Mouse (Mus musculus) C2C12 (cell line): ENCODE data around the gene Lhx8. TPM values are rescaled to one million over a fixed set of nuclear protein-coding genes. Genes with fewer than 3 reads are reported as not detected.

Experiments used
- H3K27me3 ChIP-seq: one replicate; pipeline ENCODE4 v1.6.1; 2011; ENCODE audit not compliant: control insufficient read depth, insufficient read depth, insufficient read length
- H3K36me3 ChIP-seq: one replicate; pipeline ENCODE4 v1.6.1; 2011; ENCODE audit not compliant: control insufficient read depth, insufficient read depth
- H3K4me3 ChIP-seq: one replicate; pipeline ENCODE4 v1.5.1; 2011; ENCODE audit warnings: mild to moderate bottlenecking, control low read depth; ENCODE audit not compliant: poor library complexity, insufficient read depth, severe bottlenecking
- H3K79me2 ChIP-seq: one replicate; pipeline ENCODE4 v1.6.1; 2011; ENCODE audit not compliant: control insufficient read depth, insufficient read depth
- H3K79me3 ChIP-seq: one replicate; pipeline ENCODE4 v1.6.1; 2011; ENCODE audit warnings: low read depth, control low read depth
- H3ac ChIP-seq: one replicate; pipeline ENCODE3; 2011; ENCODE audit warnings: low read depth; ENCODE audit not compliant: control insufficient read depth, insufficient read length
- CEBPB ChIP-seq: IDR thresholded peaks from one replicate; pipeline ENCODE4 v1.6.1; 2011; ENCODE audit warnings: low read depth, mild to moderate bottlenecking, control low read depth, moderate library complexity
- CTCF ChIP-seq: IDR thresholded peaks from one replicate; pipeline ENCODE4 v1.5.1; 2011; ENCODE audit not compliant: control insufficient read depth, insufficient read depth, insufficient read length
- FOSL1 ChIP-seq: IDR thresholded peaks from one replicate; pipeline ENCODE4 v1.8.0; 2011; ENCODE audit warnings: mild to moderate bottlenecking, low read length; ENCODE audit not compliant: poor library complexity, insufficient read depth, severe bottlenecking
- MAX ChIP-seq: IDR thresholded peaks from one replicate; pipeline ENCODE4 v1.6.1; 2011; ENCODE audit warnings: mild to moderate bottlenecking, control low read depth
- MYOD1 ChIP-seq: IDR thresholded peaks from one replicate; pipeline ENCODE4 v1.6.1; 2011; ENCODE audit warnings: low read depth; ENCODE audit not compliant: control insufficient read depth, insufficient read length
- MYOG ChIP-seq: IDR thresholded peaks from one replicate; pipeline ENCODE4 v1.6.1; 2011; ENCODE audit not compliant: control insufficient read depth, insufficient read length; ENCODE audit errors: extremely low read depth
- USF1 ChIP-seq: IDR thresholded peaks from one replicate; pipeline ENCODE4 v1.6.1; 2011; ENCODE audit warnings: low read depth, mild to moderate bottlenecking, control low read depth, moderate library complexity
- polyA plus RNA-seq: library from polyadenylated mRNA; unstranded; fragments of >200 nt; fragmentation: generic; extraction: Trizol; gene quantifications from one replicate; pipeline ENCODE4 v1.2.1, GENCODE M21; 2012; ENCODE audit warnings: missing spikeins

The Lhx8 gene
- polyA plus RNA-seq, 1 experiment = not detected

DNA sequence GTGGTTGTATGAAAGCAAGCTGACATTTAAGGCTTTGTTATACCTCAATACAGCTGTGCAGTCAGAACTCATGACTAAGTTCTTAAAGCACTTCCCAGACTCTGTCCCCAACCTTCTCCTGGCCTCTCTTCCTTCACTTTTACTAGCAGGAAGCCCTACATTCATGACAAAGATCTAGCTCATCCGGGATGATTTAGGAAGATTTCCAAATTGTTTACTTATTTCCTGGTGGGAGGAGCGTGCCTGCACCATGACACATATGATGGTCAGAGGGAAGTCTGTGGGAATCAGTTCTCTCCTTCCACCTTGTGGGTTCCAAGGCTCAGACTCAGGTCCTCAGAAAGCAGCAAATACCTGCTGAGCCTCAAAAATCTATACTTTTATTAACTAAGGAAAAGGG, 40.1 kb downstream of the Lhx8 start:
- TF ChIP-seq MAX (no peak), USF1 (no peak), FOSL1 (no peak)
- Histone ChIP-seq H3ac (no peak overlapping the region), H3K27me3 (no peaks in the 10 kb centered on the region), H3K79me3 (no peaks in the 10 kb centered on the region), H3K79me2 (no peaks in the 10 kb centered on the region), H3K4me3 (no peak overlapping the region), H3K36me3 (no peaks in the 10 kb centered on the region)

DNA sequence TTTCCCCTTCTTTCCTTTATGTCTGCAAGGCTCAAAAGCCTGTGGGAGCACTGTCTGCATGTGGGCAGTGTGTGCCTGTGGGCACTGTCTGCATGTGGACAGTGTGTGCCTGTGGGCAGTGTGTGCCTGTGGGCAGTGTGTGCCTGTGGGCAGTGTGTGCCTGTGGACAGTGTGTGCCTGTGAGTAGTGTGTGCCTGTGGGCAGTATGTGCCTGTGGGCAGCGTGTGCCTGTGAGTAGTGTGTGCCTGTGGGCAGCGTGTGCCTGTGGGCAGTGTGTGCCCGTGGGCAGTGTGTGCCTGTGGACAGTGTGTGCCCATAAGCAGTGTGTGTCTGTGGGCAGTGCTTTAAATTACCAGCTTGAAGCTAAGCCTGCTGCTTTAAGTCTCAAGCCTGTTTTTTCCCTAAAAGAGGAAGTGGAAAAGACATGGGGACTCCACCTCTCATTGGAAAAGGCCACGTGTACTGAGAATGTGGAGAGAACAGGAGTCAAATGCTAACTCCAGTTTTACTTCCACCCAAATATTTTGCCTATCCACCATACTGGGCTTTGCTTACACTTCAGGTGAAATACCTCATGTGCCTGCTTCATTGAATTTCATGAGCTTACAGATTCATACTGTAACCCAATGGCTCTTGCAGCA, 41.9 kb downstream of the Lhx8 start:
- Histone ChIP-seq H3K27me3 (no peaks in the 10 kb centered on the region), H3K79me3 (no peaks in the 10 kb centered on the region), H3K36me3 (no peaks in the 10 kb centered on the region), H3K79me2 (no peaks in the 10 kb centered on the region), H3ac (no peak overlapping the region), H3K4me3 (no peak overlapping the region)
- no peak for TF ChIP-seq MAX
- TF ChIP-seq MYOG = no peak
- no peak for TF ChIP-seq FOSL1
- TF ChIP-seq CEBPB = no peak
- no peak for TF ChIP-seq CTCF
- no peak for TF ChIP-seq MYOD1
- TF ChIP-seq USF1 = no peak

DNA sequence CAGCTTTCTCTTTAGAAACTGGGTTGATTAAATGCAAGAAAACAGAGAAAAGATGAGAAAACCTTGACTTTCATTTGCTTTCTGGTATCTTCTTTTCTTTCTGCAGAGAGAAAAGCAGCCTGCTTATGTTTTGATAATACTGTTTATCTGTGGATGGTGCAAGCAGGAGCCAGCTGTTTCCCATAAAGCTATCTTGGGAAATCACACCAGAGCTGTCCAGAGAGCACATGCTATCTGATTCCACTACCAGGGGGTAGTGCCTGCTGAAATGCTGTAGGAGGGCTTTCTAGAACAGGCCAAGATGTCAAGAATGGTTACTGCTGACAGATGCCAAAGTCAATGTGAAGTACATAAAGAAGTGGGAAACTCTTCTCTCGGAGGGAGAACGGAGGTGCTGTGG, 43.2 kb downstream of the Lhx8 start:
- H3K27me3 ChIP-seq = no peaks in the 10 kb centered on the region

GRCm38 (mm10) chr3:154285351-154285750, 45.1 kb downstream of the Lhx8 start:
- no peak overlapping the region for H3ac ChIP-seq
- TF ChIP-seq MAX (no peak), CTCF (no peak), CEBPB (no peak), USF1 (no peak), FOSL1 (no peak), MYOD1 (no peak), MYOG (no peak)
- no peaks in the 10 kb centered on the region for H3K27me3 ChIP-seq
- H3K4me3 ChIP-seq = no peak overlapping the region
- H3K79me2 ChIP-seq = no peaks in the 10 kb centered on the region
- H3K36me3 ChIP-seq = no peaks in the 10 kb centered on the region
- no peaks in the 10 kb centered on the region for H3K79me3 ChIP-seq

More for the DNA sequence above, 43.2 kb downstream of the Lhx8 start:
- no peak overlapping the region for H3ac ChIP-seq
- TF ChIP-seq USF1 = no peak
- TF ChIP-seq CTCF = no peak
- no peak for TF ChIP-seq MYOD1
- TF ChIP-seq MAX = no peak
- no peak for TF ChIP-seq MYOG
- no peak for TF ChIP-seq FOSL1
- no peak for TF ChIP-seq CEBPB
- H3K79me3 ChIP-seq = no peaks in the 10 kb centered on the region
- H3K79me2 ChIP-seq = no peaks in the 10 kb centered on the region
- no peak overlapping the region for H3K4me3 ChIP-seq
- no peaks in the 10 kb centered on the region for H3K36me3 ChIP-seq

DNA sequence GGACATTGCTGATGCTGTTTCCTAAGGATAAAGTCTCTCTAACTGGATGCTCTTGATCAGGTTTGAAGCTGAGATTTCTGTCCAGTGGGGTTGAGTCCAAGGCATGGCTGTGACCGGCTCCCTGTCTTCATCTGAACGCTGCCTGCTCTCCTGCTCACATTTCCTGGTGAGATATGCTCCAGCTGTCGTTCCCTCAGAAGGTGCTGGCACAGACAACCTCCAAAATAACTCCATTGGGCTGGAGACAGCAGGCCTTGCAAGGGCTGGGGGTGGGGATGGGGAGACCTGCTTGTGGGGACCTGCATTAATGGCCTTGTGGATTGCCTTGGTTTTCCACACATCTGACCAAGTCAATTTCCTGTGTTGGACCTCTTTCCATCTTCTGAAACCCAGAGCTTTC, 46.2 kb downstream of the Lhx8 start:
- Histone ChIP-seq H3ac (no peak overlapping the region), H3K79me3 (no peaks in the 10 kb centered on the region), H3K27me3 (no peaks in the 10 kb centered on the region), H3K4me3 (no peak overlapping the region), H3K79me2 (no peaks in the 10 kb centered on the region), H3K36me3 (no peaks in the 10 kb centered on the region)
- TF ChIP-seq USF1 = no peak
- TF ChIP-seq CTCF = no peak
- TF ChIP-seq MAX = no peak
- TF ChIP-seq MYOD1 = no peak
- TF ChIP-seq CEBPB = no peak
- no peak for TF ChIP-seq MYOG
- TF ChIP-seq FOSL1 = no peak

DNA sequence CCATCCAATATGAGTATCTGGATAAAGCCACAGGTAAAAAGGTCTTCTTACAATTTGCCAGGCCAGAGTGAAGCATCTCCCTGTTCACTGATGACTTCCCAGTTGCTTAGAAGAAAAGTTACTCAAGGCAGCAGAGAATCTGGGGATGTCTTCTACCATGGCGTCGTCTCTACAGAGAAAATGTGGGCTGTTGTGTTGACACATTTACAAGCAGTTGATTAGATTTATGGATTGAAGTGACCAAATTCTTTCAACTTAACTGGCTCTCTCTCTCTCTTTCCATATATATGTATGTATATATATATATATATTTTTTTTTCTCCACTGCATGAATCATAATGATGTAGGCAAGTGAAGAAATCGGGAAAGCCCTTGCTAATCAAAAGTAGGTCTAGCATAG, 55.8 kb downstream of the Lhx8 start:
- Histone ChIP-seq H3K27me3 (no peaks in the 10 kb centered on the region), H3ac (no peak overlapping the region), H3K36me3 (no peaks in the 10 kb centered on the region), H3K79me3 (no peaks in the 10 kb centered on the region), H3K79me2 (no peaks in the 10 kb centered on the region), H3K4me3 (no peak overlapping the region)
- TF ChIP-seq FOSL1 = no peak
- no peak for TF ChIP-seq CEBPB
- no peak for TF ChIP-seq MYOG
- no peak for TF ChIP-seq CTCF
- TF ChIP-seq USF1 = no peak
- no peak for TF ChIP-seq MAX
- TF ChIP-seq MYOD1 = no peak
